Mouse (Mus musculus) kidney, embryonic 14.5 days (tissue): Measurements from ENCODE around the gene Il1rl2. TPM values are rescaled to one million over a fixed set of nuclear protein-coding genes. Genes with fewer than 3 reads are reported as not detected.
"Not testable (repeated sequence)": the region's sequence is repeated elsewhere in the genome, so short reads cannot be mapped to it uniquely, and the experiment has no call there.

Experiments used
- ATAC-seq: fragments of 200-750 bp; cut with Nextera tagmentation; 2 replicates; pipeline ENCODE4 v1.8.0; 2017; ENCODE audit warnings: moderate number of reproducible peaks, mild to moderate bottlenecking, moderate TSS enrichment, moderate library complexity; ENCODE audit not compliant: low FRiP score, low TSS enrichment
- H3K27ac ChIP-seq: fragments of 300-500 bp; sonication (generic); 2 replicates; pipeline ENCODE4 v1.5.1; 2014; ENCODE audit warnings: low read depth, mild to moderate bottlenecking, low read length, moderate library complexity, mixed read lengths
- H3K27me3 ChIP-seq: fragments of 300-500 bp; sonication (generic); 2 replicates; pipeline ENCODE4 v1.6.1; 2014; ENCODE audit warnings: mild to moderate bottlenecking, low read length; ENCODE audit not compliant: control insufficient read depth, insufficient read depth
- H3K36me3 ChIP-seq: fragments of 300-500 bp; sonication (generic); 2 replicates; pipeline ENCODE4 v1.6.1; 2014; ENCODE audit warnings: low read length, mixed read lengths; ENCODE audit not compliant: control insufficient read depth, insufficient read depth
- H3K4me1 ChIP-seq: fragments of 300-500 bp; sonication (generic); 2 replicates; pipeline ENCODE4 v1.6.1; 2014; ENCODE audit warnings: low read length, mixed read lengths; ENCODE audit not compliant: control insufficient read depth, insufficient read depth
- H3K4me2 ChIP-seq: fragments of 300-500 bp; sonication (generic); replicated peaks from 2 replicates; pipeline ENCODE4 v1.6.1; 2014; ENCODE audit warnings: low read depth, mild to moderate bottlenecking, low read length
- H3K4me3 ChIP-seq: fragments of 300-500 bp; sonication (generic); 2 replicates; pipeline ENCODE4 v1.5.1; 2014; ENCODE audit warnings: mild to moderate bottlenecking, low read length
- H3K9ac ChIP-seq: fragments of 300-500 bp; sonication (generic); 2 replicates; pipeline ENCODE4 v1.6.1; 2014; ENCODE audit warnings: low read depth, mild to moderate bottlenecking, low read length, moderate library complexity
- H3K9me3 ChIP-seq: fragments of 300-500 bp; sonication (generic); 2 replicates; pipeline ENCODE4 v1.6.1; 2016; ENCODE audit warnings: low read length; ENCODE audit not compliant: control insufficient read depth
- WGBS: fragments of 180-500 bp; shearing (Covaris S2); extraction: QIAGEN DNeasy Blood & Tissue Kit; methylation state at CpG from one replicate; pipeline ENCODE4 v1.1.7; 2014; 5-methylcytosine and 5-hydroxymethylcytosine counted together
- polyA plus RNA-seq: library from polyadenylated mRNA; unstranded; fragments of >200 nt; fragmentation: Nextera tagmentation; extraction: Ambion mirVana; gene quantifications from 2 replicates; pipeline ENCODE4 v1.2.1, GENCODE M21; 2014

The Il1rl2 gene
- polyA plus RNA-seq, 1 experiment from 2014 or later = 5.2 TPM

- no peaks in the 10 kb centered on the region for H3K36me3 ChIP-seq
- H3K9ac ChIP-seq = no peak overlapping the region
- H3K4me3 ChIP-seq = no peak overlapping the region
- H3K4me1 ChIP-seq = no peaks in the 10 kb centered on the region
- 61% methylated on average over 12 of the region's 12 CpGs for WGBS
- H3K4me2 ChIP-seq = no peak overlapping the region
- ATAC-seq = no peak
- no peak overlapping the region for H3K27ac ChIP-seq
- H3K27me3 ChIP-seq = no peaks in the 10 kb centered on the region
- no peaks in the 10 kb centered on the region for H3K9me3 ChIP-seq
These were observed 33.7 kb upstream of the Il1rl2 start for GRCm38 (mm10) chr1:40290489-40291255.

DNA sequence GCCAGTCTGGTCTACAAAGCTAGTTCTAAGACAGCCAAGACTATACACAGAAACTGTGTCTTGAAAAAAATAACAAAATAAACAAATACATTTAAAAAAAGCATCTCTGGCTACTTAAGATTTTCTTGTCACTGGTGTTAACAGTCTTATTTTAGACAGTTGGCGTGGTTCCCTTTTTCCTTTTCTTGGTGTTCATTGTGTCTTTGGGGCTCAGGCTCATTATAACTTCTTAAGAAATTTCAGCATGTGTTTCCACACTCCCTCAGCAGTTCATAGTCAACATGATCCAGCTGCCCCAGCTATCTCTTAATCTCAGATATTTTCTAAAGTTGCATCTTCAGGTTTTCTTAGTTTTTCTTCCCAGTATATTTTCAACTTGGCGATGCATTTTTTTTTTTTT, 32.2 kb upstream of the Il1rl2 start:
- Histone ChIP-seq H3K9ac (no peak overlapping the region), H3K9me3 (no peaks in the 10 kb centered on the region), H3K36me3 (no peaks in the 10 kb centered on the region), H3K4me3 (no peak overlapping the region), H3K4me2 (no peak overlapping the region), H3K4me1 (no peaks in the 10 kb centered on the region), H3K27me3 (no peaks in the 10 kb centered on the region), H3K27ac (no peak overlapping the region)
- 89% methylated on average over 2 of the region's 2 CpGs for whole genome bisulfite sequencing
- no peak for ATAC-seq

GRCm38 (mm10) chr1:40293891-40294290, 30.5 kb upstream of the Il1rl2 start:
- no peak overlapping the region for H3K27ac ChIP-seq
- H3K4me2 ChIP-seq = no peak overlapping the region
- no peak overlapping the region for H3K9ac ChIP-seq
- H3K9me3 ChIP-seq = no peaks in the 10 kb centered on the region
- no peak for ATAC-seq
- WGBS = 95% methylated on average over 7 of the region's 7 CpGs
- no peak overlapping the region for H3K4me3 ChIP-seq
- H3K27me3 ChIP-seq = no peaks in the 10 kb centered on the region
- no peaks in the 10 kb centered on the region for H3K36me3 ChIP-seq
- no peaks in the 10 kb centered on the region for H3K4me1 ChIP-seq

- H3K4me3 ChIP-seq = no peak overlapping the region
These were observed 29.6 kb upstream of the Il1rl2 start for GRCm38 (mm10) chr1:40294824-40295223.

GRCm38 (mm10) chr1:40298053-40298452, 26.4 kb upstream of the Il1rl2 start:
- WGBS = 90% methylated on average over 2 of the region's 2 CpGs
- H3K9me3 ChIP-seq = no peaks in the 10 kb centered on the region
- H3K4me2 ChIP-seq = no peak overlapping the region
- no peaks in the 10 kb centered on the region for H3K36me3 ChIP-seq
- no peak overlapping the region for H3K4me3 ChIP-seq
- no peak overlapping the region for H3K9ac ChIP-seq
- ATAC-seq = no peak
- H3K4me1 ChIP-seq = no peaks in the 10 kb centered on the region
- no peaks in the 10 kb centered on the region for H3K27me3 ChIP-seq
- H3K27ac ChIP-seq = no peak overlapping the region

More at GRCm38 (mm10) chr1:40294824-40295223, 29.6 kb upstream of the Il1rl2 start:
- Histone ChIP-seq H3K27me3 (no peaks in the 10 kb centered on the region), H3K27ac (no peak overlapping the region), H3K9ac (no peak overlapping the region), H3K4me1 (no peaks in the 10 kb centered on the region), H3K4me2 (no peak overlapping the region), H3K9me3 (no peaks in the 10 kb centered on the region), H3K36me3 (no peaks in the 10 kb centered on the region)
- WGBS = 75% methylated on average over 9 of the region's 9 CpGs
- ATAC-seq = no peak

DNA sequence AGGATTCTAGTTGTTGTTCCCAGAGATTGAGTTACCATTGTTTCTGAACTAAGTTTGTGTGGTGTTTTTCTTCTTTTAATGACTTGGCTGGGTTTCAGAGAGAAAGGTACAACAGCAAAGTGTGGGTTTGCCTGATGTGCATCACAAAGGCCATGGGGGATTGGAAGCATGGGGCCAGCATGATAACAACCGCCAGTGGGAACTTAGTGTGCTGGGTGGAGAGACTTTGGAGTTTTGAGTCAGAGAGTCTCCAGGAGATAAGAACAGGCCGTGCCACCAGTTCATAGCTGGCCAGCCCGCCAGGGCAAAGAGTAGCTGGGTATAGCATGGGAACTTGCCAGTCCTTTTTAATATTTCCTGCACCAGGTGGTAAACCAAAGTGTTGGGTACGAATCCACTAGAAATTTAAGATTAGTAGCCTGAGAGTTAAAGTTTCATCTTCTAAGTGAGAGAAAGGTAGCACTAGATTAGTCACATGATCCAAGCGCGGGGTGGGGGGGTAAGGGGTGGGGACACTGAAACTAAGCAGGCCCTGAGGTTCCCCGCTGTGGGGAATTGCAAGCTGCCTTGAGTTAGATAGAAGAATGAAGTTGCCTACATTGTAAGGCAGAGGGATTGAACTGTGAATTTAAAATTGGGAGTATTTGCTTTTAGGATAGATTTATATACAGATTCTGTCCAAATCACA, 21.1 kb upstream of the Il1rl2 start:
- H3K4me2 ChIP-seq = no peak overlapping the region
- H3K4me3 ChIP-seq = no peak overlapping the region
- no peak for ATAC-seq
- no peaks in the 10 kb centered on the region for H3K27me3 ChIP-seq
- no peak overlapping the region for H3K9ac ChIP-seq
- 71% methylated on average over 7 of the region's 7 CpGs for WGBS
- no peaks in the 10 kb centered on the region for H3K4me1 ChIP-seq
- no peaks in the 10 kb centered on the region for H3K9me3 ChIP-seq
- no peak overlapping the region for H3K27ac ChIP-seq
- H3K36me3 ChIP-seq = no peaks in the 10 kb centered on the region

GRCm38 (mm10) chr1:40304321-40304720, 20.1 kb upstream of the Il1rl2 start:
- not testable (repeated sequence) for H3K9me3 ChIP-seq, H3K4me2 ChIP-seq, H3K4me3 ChIP-seq, H3K27me3 ChIP-seq, H3K36me3 ChIP-seq, ATAC-seq, H3K9ac ChIP-seq, H3K4me1 ChIP-seq, H3K27ac ChIP-seq
- WGBS = 63% methylated on average over 4 of the region's 4 CpGs

DNA sequence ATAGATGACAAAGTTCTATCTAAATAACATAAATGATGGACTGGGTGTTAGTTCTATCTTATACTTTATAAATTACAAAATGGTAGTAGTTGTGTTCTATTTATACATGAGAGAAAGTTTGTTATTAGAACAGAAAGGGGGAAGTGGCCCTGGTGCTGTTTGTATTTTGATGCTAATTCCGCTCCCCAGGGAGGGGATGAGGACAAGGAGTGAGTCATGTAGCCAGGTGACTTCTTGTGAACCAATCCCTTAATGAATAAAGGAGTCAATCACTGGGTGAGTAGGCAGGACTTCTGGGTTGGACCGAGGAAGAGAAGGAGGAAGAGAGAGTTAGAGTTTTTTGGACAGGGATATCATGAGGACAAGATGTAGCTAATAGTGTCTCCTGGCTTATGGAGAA, 18.3 kb upstream of the Il1rl2 start:
- Histone ChIP-seq H3K4me2 (no peak overlapping the region), H3K27ac (no peak overlapping the region), H3K9ac (no peak overlapping the region), H3K4me1 (no peaks in the 10 kb centered on the region), H3K36me3 (no peaks in the 10 kb centered on the region), H3K9me3 (no peaks in the 10 kb centered on the region), H3K4me3 (no peak overlapping the region), H3K27me3 (no peaks in the 10 kb centered on the region)
- ATAC-seq = no peak
- 85% methylated on average over 2 of the region's 2 CpGs for WGBS

- no peak overlapping the region for H3K4me3 ChIP-seq
- H3K9me3 ChIP-seq = no peaks in the 10 kb centered on the region
- ATAC-seq = no peak
- H3K36me3 ChIP-seq = no peaks in the 10 kb centered on the region
- 91% methylated on average over 3 of the region's 3 CpGs for WGBS
- no peaks in the 10 kb centered on the region for H3K27me3 ChIP-seq
- no peaks in the 10 kb centered on the region for H3K4me1 ChIP-seq
- H3K27ac ChIP-seq = no peak overlapping the region
- no peak overlapping the region for H3K9ac ChIP-seq
- H3K4me2 ChIP-seq = no peak overlapping the region
These were observed 13.3 kb upstream of the Il1rl2 start for GRCm38 (mm10) chr1:40311123-40311522.
